Mouse (Mus musculus): ENCODE measurements around the gene Gm10271.

Gene Gm10271

DNA sequence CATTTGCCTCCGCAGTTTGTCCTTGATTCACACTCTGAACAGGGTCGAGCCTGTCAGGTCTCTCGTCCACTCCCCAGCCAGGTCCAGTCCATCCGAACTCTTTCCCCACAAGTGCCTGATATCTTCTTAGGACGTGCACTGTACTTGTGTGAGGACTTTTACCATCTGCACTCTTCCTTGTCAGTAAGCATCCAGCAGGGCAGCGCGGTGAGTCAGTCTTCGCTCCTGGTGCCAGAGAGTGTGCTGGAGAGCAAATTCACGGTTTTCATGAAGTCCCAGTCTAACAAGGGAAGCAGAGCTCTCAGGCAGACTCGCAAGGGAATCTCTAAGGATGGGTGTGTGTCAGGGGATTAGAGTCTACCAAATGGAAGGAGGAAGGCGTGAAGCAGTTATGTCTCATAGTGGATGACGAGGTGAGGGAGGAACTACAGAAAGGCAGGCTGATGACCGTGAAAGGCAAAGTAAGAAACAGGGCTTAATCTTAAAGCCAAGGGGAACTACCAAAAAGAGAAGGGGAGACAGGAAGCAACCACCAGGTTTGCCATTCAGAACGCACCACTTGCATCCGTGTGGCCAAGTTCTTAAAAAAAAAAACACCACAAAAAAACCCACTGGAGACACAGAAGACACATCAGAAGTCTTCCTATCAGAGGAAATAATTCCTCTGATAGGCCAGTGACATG, 40.8 kb downstream of the Gm10271 start:
- DNase-seq, result no peak

DNA sequence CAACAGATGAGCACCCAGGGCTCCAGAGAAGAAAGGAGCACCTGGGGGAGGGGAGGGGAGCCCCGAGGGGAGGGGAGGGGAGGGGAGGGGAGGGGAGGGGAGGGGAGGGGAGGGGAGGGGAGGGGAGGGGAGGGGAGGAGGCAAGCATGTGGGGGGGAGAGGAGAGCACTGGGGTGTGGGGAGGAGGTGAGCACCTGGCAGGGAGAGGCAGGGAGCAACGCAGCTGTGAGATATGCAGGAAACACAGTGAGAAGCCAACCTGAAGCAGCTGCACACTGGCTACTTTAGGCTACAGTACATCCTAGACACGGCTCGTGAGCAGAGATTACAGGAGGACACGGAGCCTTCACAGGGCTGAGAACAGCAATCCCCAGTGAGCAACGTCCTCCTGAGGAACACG, 41.5 kb downstream of the Gm10271 start:
- DNase-seq, result no peak

DNA sequence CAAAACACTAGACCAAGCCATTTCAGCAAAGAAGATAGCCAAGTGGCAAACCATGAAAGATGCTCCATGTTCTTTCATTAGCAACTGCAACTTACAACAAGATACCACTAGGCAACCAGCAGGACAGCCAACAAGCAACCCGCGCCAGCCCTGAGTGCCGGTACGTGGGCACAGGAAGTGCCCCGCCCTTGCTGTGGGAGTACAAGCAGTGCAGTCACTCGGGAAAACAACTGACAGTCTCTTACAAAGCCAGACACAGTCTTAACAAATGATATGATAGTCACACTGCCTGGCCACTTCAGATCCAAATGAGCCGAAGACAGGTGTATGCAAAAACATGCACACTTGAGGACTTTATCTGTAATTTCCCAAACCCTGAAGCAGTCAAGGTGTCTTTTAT, 41.9 kb downstream of the Gm10271 start:
- peak; percentile 42 to 64 for DNase-seq

DNA sequence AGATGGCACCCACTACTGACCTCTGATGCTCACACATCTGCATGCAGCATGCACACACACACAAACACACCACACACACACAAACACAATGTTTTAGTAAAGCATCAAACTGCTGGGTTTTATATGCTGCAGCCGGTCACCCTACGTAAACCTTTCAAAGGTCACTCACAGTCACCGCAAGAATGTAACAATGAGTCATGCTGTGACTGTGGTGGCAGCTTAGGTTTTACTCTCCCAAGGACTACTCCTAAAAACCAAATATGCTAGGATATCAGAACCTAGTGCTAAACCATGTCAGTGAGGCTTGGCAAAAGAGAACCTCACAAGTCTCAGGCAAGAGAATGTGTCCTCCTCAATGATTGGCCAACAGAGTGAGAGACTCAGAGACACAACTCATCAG, 43.6 kb downstream of the Gm10271 start:
- no peak for DNase-seq

DNA sequence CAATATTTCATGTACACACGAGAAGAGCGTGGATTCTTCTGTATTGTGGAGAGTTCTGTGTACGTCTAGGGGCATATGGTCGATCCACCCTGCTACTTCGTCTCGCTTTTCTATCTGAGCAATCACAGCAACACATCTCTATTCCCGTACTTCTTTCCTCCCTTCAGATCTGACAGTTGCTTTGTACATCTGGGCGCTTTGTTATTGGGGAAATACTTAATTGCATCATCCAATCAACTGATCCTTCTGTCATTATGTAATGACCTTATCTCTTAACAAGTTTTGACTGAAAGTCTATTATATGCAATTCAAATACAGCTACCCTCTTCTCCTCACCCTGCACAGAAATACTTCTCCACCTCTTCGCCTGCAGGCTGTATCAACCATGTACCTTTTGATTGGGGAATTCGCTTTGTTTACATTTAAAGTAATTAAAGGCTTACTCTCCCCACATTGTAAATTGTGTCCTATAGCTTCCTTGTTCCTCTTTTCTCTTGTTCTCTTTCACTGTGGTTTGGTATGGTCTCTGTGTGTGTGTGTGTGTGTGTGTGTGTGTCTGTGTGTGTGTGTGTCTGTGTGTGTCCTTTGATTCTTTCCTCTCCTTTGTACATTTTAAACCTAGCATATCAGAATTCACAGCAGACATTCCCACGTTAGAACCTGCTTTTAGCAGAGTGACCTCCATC, 45.8 kb downstream of the Gm10271 start:
- DNase-seq, result no peak

DNA sequence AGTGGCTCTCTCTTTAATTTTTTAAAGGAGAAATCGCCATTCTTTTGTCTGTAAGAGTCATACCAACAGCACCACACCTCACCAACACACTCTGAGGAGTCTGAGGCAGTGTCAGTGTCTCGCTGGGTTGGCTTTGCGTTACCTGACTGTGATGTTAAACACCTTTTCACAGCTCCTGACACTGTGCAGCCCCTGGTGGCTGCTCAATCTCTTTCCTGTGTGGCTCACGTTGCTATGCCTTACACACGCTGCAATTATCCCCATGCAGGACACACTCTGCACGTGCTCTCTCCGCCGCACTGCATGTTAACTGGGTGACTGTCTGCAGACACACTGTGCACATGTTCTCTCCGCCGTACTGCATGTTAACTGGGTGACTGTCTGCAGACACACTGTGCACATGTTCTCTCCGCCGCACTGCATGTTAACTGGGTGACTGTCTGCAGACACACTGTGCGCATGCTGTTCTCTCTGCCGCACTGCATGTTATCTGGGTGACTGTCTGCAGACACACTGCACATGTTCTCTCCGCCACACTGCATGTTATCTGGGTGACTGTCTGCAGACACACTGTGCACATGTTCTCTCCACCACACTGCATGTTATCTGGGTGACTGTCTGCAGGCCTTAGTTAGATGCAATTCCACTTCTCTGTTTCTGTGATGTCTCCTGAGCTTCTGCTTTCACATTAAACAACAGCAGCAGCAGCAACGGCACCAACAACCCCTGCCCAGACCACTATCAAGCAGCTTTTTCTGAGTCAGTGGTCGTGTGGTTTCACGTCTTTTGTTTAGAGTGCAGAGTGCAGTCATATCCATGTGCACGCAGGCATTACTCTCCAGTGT, 48.5 kb downstream of the Gm10271 start:
- no peak for DNase-seq

DNA sequence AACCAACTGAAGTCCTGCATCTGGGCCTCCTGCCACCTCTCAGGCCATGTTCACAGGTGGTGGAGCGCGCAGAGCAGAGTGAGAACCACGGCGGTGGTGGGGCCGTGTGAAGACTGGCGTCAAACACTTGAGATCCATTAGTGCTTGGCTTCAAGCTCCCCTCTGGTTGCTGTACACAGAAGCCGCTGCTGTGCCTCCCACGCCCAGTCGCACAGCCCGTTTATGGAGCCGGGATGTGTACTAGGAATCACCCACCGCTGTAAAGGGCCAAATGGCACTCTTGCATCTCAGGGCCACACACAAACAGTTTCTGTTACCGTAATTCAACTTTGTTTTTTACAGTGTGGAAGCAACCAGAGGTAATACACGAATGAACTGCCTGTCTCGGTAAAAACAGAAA, 50.2 kb downstream of the Gm10271 start:
- no peak for DNase-seq

DNA sequence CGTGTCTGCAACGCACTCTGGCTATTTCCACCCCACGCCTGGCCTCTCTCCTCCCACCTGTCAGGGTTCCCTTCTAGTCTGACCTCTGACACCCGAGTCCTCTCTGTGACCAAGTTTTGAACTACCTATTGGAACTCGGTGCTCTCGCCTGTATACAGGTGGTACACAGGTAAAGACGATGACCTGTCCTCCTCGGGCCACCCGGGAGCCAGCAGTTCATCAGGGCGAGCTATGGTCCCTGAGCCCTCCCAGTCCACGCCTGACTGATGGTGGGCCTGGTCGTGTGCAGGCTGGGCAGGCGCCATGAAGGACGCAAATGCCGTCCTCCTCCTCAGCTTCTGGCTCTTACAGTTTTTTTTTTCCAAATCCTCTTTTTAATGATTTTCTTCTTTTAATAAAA, 51.0 kb downstream of the Gm10271 start:
- no peak for DNase-seq

DNA sequence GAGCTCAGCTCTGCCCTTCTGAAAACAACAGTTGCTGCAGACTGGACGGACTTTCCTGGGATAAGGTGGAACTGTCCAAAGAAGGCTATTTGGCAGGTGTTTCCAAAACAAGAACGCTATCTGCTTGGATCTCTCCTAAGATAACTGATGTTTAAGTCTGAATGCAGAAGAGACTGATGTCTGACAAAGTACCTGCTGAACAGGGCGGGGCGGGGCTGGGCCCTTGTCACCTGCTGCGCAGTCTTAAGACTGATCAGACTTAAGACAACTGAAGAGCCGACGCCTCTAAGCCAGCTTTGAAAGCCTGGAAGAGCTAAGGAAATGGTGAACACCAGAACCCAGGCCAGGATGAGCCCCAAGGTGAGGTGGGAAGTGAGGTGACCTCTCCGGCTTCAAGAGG, 51.8 kb downstream of the Gm10271 start:
- no peak for DNase-seq

DNA sequence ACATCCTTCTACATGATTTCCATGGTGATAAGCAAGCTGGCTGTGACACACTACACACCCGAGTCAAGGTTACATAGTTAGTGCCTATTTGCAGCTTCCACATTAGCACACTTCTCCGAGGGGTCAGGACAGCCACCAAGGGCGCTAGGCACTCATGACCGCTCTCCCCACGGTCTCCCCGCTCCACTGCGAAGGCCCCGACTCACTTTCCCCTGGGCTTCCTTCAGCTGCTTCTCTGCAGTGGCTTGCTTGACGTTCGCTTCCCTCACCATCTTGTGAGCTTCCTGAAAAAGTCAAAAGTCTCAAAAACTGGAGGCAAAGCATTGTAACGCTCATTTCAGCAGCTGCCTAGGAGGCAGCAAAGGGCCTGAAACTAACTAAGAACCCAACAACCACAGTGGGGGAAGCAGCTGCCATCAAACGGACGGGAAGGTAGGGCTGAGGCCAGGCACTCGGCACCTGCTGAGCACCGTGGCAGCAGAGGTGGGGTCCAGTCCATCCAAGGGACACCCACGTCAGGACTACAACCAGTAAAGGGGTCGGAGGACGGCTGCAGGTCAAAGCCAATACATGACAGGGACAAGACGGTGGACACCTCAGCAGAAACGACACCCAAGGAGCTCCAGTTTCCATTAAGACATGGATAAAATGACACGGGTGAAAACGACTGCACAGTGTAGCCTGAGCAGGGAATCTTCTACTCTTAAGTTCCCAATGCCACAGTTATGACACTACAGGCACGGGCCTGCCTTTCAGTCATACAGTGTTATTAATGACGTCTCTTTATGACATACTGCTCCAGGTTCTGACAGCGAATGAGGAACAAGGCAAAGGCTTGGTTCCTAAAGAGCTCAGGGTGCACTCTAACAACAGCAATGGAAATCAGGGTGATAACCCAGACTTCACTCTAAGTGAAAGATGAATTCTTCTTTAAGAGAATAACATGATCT, 52.8 kb downstream of the Gm10271 start:
- DNase-seq, result no peak

DNA sequence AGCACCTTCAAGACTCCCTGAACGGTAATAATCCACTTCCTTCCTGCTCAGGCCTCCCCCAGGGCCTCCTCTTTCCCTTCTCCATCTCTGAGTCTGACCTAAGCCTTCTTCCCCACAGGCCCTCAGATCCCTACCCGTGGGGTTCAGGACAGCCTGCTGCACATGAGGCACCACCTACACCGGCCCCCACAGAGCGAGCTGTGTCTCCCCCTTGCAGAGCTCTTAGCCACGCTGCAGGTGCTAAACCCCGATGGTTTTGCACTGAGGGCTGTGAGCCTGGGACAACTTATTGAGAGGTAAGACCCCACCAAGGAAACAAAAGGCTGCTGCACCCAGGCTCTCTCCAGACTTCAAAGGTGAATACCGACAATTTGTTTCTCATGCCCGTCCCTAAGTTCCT, 55.8 kb downstream of the Gm10271 start:
- no peak for DNase-seq

DNA sequence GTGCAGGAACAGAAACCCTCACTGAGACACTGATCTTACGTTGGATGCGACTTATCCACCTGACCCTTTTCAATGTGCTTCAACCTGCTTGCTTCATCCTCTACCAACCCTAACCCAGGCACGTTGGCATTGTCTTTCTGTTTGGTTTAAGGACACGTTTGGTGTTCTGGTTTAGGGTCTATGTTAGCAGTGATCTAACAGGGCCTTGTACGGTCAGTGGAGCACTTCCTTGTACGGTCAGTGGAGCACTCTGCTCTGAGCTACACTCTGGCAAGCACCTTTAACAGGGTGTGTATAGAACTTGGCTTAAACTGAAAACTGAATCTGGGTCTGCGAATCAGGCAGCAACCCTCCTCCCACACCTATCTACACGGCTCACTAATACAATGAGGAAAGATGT, 57.1 kb downstream of the Gm10271 start:
- no peak for DNase-seq

DNA sequence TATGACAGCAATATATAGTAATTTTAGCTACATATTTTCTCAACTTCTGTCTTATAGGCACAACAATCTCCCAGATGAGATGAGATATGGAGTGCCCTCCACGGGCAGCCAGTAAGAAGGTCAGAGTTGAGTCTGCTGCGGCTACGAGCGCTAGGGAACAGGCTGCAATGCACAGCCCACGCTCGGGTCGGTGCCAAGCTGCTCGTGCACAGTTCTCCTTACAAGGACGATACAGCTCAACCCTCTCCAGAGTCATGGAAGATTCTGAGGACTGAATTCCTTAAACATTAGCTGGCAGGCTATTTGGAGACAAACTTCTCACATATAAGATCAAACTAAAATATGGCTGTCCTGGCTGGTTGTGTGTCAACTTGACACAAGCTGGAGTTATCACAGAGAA, 57.8 kb downstream of the Gm10271 start:
- peak in 1 of 2 experiments; percentile 27 for DNase-seq

DNA sequence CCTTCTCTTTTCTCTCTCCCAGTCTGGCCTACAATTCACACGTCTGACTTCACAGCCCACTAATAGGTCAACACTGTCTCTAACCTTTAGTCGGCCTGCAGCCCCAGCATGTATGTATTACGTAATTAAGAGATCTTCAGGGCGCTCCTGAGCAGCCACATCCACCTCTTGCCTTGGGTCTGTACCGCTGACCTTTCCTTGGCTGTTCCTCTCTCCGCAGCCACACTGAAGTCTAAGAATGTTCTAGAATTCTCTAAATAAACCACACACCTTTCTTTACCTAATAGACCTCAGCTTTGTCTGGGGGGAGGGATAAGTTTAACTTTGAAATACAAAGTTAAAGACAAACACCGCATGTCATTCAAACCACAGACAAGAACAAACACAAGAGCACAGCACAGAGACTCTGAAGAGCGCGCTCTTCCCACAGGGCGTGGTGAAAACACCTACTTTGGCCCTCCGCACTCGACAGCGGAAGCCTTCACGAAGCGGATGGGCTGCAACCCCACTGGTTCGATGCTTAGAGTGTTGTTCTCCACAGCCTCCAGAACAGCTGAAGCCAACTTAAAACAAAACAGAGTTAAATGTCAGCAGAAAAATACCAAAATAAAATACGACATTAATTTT, 58.6 kb downstream of the Gm10271 start:
- no peak for DNase-seq

DNA sequence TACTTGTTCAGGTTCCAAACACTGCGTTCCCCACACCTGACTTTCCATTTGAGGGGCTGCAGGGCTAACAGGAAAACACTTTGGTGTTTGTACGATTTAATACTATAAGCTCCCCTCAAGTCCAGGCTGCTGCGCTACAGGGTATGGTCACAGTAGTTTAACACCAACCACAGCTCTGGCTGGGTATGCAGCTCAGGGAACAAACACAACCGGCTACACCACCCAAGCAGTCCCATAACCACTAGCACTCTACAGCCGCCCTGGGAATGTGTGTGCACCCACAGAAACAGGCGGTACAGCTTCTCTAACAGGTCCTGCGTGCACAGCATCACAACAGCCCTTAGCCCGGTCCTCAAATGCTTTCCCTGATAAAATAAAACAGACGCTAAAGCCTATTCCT, 59.6 kb downstream of the Gm10271 start:
- no peak for DNase-seq

DNA sequence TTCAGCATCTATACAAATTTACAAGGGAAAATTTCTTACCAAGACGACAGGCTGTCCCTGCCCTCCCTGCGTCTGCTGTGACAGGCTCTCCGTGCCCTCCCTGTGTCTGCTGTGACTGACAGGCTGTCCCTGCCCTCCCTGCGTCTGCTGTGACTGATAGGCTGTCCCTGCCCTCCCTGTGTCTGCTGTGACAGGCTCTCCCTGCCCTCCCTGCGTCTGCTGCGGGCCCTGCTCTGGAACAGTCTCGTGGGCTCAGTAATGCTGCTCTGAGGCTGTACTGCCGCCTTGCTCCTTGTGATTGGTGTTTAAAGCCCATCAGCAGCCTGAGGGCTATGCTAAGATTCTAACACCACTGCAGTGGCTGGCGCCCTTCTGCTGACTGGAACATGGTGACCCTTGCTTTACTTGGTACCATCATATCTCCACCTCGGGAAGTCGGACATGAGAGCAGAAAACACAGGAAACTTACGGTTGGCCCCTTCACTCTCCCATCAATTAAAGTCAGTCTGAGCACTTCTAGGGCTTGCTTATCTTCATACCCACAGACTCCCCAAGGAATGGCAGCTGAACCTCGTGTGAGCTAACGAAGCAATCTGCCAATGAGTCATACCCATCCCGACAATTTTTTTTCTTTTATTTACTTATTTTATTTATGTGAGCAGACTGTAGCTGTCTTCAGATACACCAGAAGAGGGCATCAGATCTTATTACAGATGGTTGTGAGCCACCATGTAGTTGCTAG, 63.3 kb downstream of the Gm10271 start:
- no peak for DNase-seq
